Mouse (Mus musculus) liver, embryonic 13.5 days (tissue): ENCODE data around the gene Tysnd1. TPM values are rescaled to one million over a fixed set of nuclear protein-coding genes. Genes with fewer than 3 reads are reported as not detected.

Source experiments
- ATAC-seq: fragments of 200-750 bp; cut with Nextera tagmentation; 2 replicates; pipeline ENCODE4 v1.8.0; 2017; ENCODE audit warnings: low read depth, mild to moderate bottlenecking, moderate number of reproducible peaks, moderate library complexity
- DNase-seq: peaks from one replicate; pipeline ENCODE4 v3.0.0; 2022
- H3K27ac ChIP-seq: fragments of 300-500 bp; sonication (generic); 2 replicates; pipeline ENCODE4 v1.5.1; 2015; ENCODE audit warnings: moderate library complexity, mild to moderate bottlenecking, inconsistent platforms
- H3K27me3 ChIP-seq: fragments of 300-500 bp; sonication (generic); 2 replicates; pipeline ENCODE4 v1.6.1; 2015; ENCODE audit warnings: mild to moderate bottlenecking, inconsistent platforms
- H3K36me3 ChIP-seq: fragments of 300-500 bp; sonication (generic); 2 replicates; pipeline ENCODE4 v1.6.1; 2015; ENCODE audit warnings: mild to moderate bottlenecking, inconsistent platforms
- H3K4me1 ChIP-seq: fragments of 300-500 bp; sonication (generic); replicated peaks from 2 replicates; pipeline ENCODE4 v1.6.1; 2015; ENCODE audit warnings: inconsistent platforms
- H3K4me2 ChIP-seq: fragments of 300-500 bp; sonication (generic); 2 replicates; pipeline ENCODE4 v1.6.1; 2015; ENCODE audit warnings: inconsistent platforms, mild to moderate bottlenecking, moderate library complexity
- H3K4me3 ChIP-seq: fragments of 300-500 bp; sonication (generic); replicated peaks from 2 replicates; pipeline ENCODE4 v1.5.1; 2015; ENCODE audit warnings: mild to moderate bottlenecking, inconsistent platforms
- H3K9ac ChIP-seq: fragments of 300-500 bp; sonication (generic); 2 replicates; pipeline ENCODE4 v1.6.1; 2015; ENCODE audit warnings: mild to moderate bottlenecking, inconsistent platforms
- H3K9me3 ChIP-seq: fragments of 300-500 bp; sonication (generic); replicated peaks from 2 replicates; pipeline ENCODE4 v1.6.1; 2016; ENCODE audit warnings: inconsistent platforms
- WGBS: fragments of 180-500 bp; shearing (Covaris S2); methylation state at CpG from one replicate; pipeline ENCODE4 v1.1.7; 2015; ENCODE audit not compliant: insufficient replicate concordance; 5-methylcytosine and 5-hydroxymethylcytosine counted together
- polyA plus RNA-seq: library from polyadenylated mRNA; unstranded; fragments of >200 nt; fragmentation: Nextera tagmentation; extraction: Ambion mirVana; gene quantifications from 2 replicates; pipeline ENCODE4 v1.2.1, GENCODE M21; 2015

Gene Tysnd1
- polyA plus RNA-seq, 1 experiment from 2014 or later, result 19.2 TPM

DNA sequence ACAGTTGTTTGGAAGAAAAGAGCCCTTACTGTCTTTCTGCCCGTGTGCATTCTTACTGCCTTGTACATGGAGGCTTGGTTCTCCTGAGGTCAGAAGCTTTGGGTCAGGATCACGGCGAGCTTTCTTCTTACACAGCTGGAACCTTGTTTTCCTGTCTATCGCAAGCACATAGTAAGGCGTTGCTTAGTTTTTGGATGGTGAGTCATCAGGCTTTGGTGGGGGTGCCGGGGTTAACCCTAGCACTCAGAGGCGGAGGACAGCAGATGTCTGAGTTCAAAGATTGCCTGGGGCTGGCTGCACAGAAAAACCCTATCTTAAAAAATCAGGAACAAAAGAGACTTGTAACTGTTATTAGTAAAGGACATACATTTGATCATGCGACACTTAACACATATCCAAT lies 33.4 kb upstream of the Tysnd1 start:
- ATAC-seq (no peak), DNase-seq (no peak)
- Histone ChIP-seq H3K4me3 (no peak overlapping the region), H3K4me1 (no peaks in the 10 kb centered on the region), H3K36me3 (peaks cover 74% of the 10 kb centered on the region), H3K9me3 (no peaks in the 10 kb centered on the region), H3K27me3 (no peaks in the 10 kb centered on the region), H3K4me2 (no peak overlapping the region), H3K9ac (no peak overlapping the region), H3K27ac (no peak overlapping the region)
- WGBS, result 75% methylated on average over 8 of the region's 8 CpGs

- Histone ChIP-seq H3K36me3 (peaks cover 74% of the 10 kb centered on the region), H3K4me2 (no peak overlapping the region), H3K4me1 (no peaks in the 10 kb centered on the region), H3K27me3 (no peaks in the 10 kb centered on the region), H3K9me3 (no peaks in the 10 kb centered on the region), H3K27ac (no peak overlapping the region), H3K9ac (no peak overlapping the region), H3K4me3 (no peak overlapping the region)
- no peak for DNase-seq
- ATAC-seq, result no peak
- WGBS, result 72% methylated on average over 10 of the region's 10 CpGs
Observed at GRCm38 (mm10) chr10:61662391-61662988, 32.8 kb upstream of the Tysnd1 start.

DNA sequence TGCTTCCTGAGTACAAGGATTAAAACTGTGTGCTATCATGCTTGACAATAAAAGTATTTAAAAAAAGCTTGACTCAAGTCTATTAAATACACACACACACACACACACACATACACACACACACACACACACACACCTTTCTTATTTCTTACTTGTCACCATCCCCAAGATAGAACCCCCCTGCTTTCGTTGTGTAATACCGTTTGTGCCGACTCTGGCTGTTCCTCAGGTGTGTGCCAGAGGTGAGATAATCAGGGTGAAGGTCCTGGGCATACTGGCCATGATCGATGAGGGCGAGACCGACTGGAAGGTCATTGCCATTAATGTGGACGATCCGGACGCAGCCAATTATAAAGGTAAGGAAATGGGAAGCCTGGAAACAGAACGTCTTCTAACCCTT lies 30.2 kb upstream of the Tysnd1 start:
- H3K36me3 ChIP-seq, result peaks cover 83% of the 10 kb centered on the region
- DNase-seq, result no peak
- 79% methylated on average over 10 of the region's 10 CpGs for WGBS

DNA sequence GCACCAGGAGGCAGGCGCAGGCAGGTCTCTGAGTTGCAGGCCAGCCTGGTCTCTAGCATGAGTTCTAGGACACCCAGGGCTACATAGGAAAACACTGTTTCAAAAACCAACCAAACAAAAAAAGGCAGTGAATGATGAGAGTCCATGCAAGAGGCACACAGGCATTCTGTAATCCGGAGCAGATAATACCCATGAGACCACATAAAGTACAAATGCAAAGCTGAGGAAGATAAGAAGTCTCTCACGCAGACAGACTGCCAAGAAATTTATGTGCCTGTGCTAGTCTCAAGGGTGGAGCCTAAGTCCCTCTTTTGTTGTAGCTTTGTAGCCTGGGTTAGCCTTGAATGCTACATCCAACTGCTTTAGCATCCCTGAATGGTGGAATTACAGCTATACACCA lies 29.7 kb upstream of the Tysnd1 start:
- H3K9ac ChIP-seq, result no peak overlapping the region
- no peak overlapping the region for H3K4me3 ChIP-seq
- no peak overlapping the region for H3K27ac ChIP-seq
- H3K36me3 ChIP-seq, result peaks cover 83% of the 10 kb centered on the region
- WGBS, result 68% methylated on average over 3 of the region's 3 CpGs
- H3K27me3 ChIP-seq, result no peaks in the 10 kb centered on the region
- H3K4me2 ChIP-seq, result no peak overlapping the region
- ATAC-seq, result no peak
- H3K4me1 ChIP-seq, result peaks cover 16% of the 10 kb centered on the region
- DNase-seq, result no peak
- H3K9me3 ChIP-seq, result no peaks in the 10 kb centered on the region

More for the DNA sequence above, 30.2 kb upstream of the Tysnd1 start:
- no peaks in the 10 kb centered on the region for H3K27me3 ChIP-seq
- H3K4me2 ChIP-seq, result no peak overlapping the region
- H3K27ac ChIP-seq, result no peak overlapping the region
- H3K4me1 ChIP-seq, result peaks cover 11% of the 10 kb centered on the region
- ATAC-seq, result no peak
- no peaks in the 10 kb centered on the region for H3K9me3 ChIP-seq
- no peak overlapping the region for H3K4me3 ChIP-seq
- no peak overlapping the region for H3K9ac ChIP-seq

DNA sequence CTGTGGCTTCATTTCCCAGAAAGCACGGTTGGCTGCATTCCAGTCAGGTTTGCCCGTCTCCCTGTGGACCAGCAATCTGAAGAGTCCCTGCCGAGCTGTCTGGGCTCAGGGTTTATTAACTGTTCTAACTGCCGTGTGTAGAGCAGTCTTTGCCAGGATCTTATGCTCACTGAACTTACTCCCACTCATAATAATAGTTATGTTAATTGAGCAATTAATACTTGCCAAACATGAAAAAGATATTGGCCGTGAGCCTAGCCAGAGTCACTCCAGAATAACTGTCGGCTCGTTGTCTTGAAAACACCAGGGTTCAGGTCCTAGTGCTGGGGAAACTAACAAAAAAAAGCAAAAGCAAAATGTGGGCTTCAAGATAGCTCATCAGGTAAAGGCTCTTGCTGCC lies 26.0 kb upstream of the Tysnd1 start:
- no peaks in the 10 kb centered on the region for H3K9me3 ChIP-seq
- peaks cover 16% of the 10 kb centered on the region for H3K4me1 ChIP-seq
- no peaks in the 10 kb centered on the region for H3K27me3 ChIP-seq
- no peak overlapping the region for H3K4me3 ChIP-seq
- DNase-seq (no peak), ATAC-seq (no peak)
- peaks cover 80% of the 10 kb centered on the region for H3K36me3 ChIP-seq
- no peak overlapping the region for H3K9ac ChIP-seq
- H3K4me2 ChIP-seq, result no peak overlapping the region
- H3K27ac ChIP-seq, result no peak overlapping the region
- WGBS, result 87% methylated on average over 7 of the region's 7 CpGs

- Histone ChIP-seq H3K4me1 (peaks cover 16% of the 10 kb centered on the region), H3K27ac (peak overlapping the region; percentile 3; the same call in 1 of the 2 replicates), H3K36me3 (peaks cover 80% of the 10 kb centered on the region), H3K27me3 (no peaks in the 10 kb centered on the region), H3K9ac (no peak overlapping the region), H3K4me2 (no peak overlapping the region), H3K4me3 (no peak overlapping the region), H3K9me3 (no peaks in the 10 kb centered on the region)
- ATAC-seq (peak; percentile 73), DNase-seq (peak; percentile 13)
Observed at GRCm38 (mm10) chr10:61669896-61670295, 25.4 kb upstream of the Tysnd1 start.

- ATAC-seq, result no peak
- DNase-seq, result no peak
- peaks cover 22% of the 10 kb centered on the region for H3K4me1 ChIP-seq
- 86% methylated on average over 3 of the region's 3 CpGs for WGBS
- H3K4me2 ChIP-seq, result no peak overlapping the region
- peaks cover 77% of the 10 kb centered on the region for H3K36me3 ChIP-seq
- no peaks in the 10 kb centered on the region for H3K27me3 ChIP-seq
- H3K9ac ChIP-seq, result no peak overlapping the region
- no peaks in the 10 kb centered on the region for H3K9me3 ChIP-seq
- H3K27ac ChIP-seq, result 0 out of 2 replicates have a peak overlapping the region, but pooled peaks have one; percentile 3
- H3K4me3 ChIP-seq, result no peak overlapping the region
Observed at GRCm38 (mm10) chr10:61670758-61671157, 24.6 kb upstream of the Tysnd1 start.

DNA sequence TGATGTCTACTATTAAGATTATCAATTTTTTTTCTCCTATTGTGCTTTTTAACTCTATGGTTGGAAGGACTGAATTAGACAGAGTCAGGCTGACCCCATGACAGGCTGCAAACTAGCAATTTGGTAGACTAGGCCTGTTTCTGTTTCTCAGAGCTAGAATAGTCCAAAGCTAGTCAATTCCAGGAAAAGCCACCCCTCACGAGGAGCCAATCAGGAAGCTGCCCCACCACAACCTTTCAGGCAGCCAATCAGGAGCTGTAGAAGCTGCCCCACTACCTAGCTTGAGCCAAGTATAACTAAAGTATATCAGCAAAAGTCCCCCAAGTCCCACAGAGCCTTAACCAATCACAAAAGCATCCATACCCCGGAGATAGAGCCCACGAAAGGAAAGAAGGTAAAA lies 19.4 kb upstream of the Tysnd1 start:
- Histone ChIP-seq H3K4me2 (peak overlapping the region; percentile 41), H3K36me3 (peaks cover 39% of the 10 kb centered on the region), H3K9me3 (no peaks in the 10 kb centered on the region), H3K4me1 (peaks cover 31% of the 10 kb centered on the region), H3K27ac (peak overlapping the region; percentile 61), H3K4me3 (no peak overlapping the region), H3K27me3 (no peaks in the 10 kb centered on the region), H3K9ac (peak overlapping the region; percentile 26; the same call in 1 of the 2 replicates)
- peak; percentile 28 for ATAC-seq
- DNase-seq, result peak; percentile 63
- WGBS, result 22% methylated on average over 3 of the region's 3 CpGs

DNA sequence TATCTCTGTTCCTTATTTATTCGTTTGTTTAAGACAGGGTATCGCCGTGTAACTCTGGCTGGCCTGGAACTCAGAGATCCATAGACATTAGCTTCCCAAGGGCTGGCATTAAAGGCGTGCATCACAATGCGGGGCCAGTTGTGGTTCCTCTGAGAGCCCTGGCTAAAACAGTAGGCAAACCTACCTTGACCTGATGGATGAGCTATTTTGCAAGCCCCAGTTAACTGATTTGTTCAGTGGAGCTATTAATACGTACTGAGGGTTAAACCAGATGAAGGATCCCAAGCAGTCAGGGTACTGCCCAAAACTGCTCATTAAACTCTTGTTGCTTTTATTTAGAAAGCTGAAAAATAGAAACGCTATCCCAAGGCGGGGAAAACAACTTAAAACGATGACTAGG lies 15.8 kb upstream of the Tysnd1 start:
- H3K36me3 ChIP-seq, result peaks cover 24% of the 10 kb centered on the region
- peak overlapping the region; percentile 91 for H3K9ac ChIP-seq
- H3K4me3 ChIP-seq, result peak overlapping the region; percentile 96
- no peaks in the 10 kb centered on the region for H3K9me3 ChIP-seq
- ATAC-seq (no peak), DNase-seq (no peak)
- H3K4me1 ChIP-seq, result peaks cover 51% of the 10 kb centered on the region
- WGBS, result 41% methylated on average over 9 of the region's 9 CpGs
- H3K4me2 ChIP-seq, result peak overlapping the region; percentile 74
- no peaks in the 10 kb centered on the region for H3K27me3 ChIP-seq
- H3K27ac ChIP-seq, result peak overlapping the region; percentile 82

DNA sequence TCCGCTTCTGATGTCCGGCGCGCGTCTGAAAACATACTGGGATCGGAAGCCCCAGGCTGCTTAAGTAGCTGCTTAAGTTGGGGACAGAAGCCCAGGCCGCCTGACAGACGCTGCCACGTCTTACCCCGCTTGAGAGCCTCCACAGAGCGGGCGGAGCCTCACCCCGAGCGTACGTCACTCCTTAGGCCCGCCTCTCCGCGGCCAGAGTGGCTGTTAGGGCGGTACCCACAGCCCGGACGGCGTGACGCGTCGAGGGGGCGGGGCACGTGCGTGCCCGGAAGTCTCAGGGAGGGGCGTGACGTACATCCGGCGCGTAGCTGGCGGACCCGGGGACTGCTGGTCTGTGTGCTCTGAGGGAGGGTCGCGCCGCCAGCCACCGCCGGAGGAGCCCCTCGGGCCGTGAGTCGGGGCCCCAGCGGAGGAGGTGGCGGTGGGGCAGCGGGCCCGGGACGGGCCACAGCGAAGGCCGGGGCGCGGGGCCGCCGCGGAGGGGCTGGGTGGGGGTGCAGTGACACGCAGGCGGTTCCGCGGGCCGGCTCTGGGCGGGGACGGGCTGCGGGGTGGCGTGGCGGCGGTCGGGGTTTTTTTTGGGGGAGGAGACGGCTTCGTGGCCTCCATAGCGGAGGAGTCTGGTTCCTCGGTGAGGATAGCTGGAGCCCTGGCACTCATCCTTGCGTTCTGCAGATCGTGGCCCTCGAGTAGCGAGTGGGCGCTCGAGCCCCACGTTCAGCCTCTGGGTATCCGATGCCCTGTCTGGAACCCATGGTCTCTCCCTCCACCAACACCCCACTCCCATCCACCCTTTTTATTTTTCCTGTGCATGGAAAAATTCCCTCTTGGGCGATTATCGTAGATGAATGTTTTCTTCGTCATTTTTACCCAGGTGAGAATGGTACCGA lies 15.1 kb upstream of the Tysnd1 start, which contains the start of gene Sar1a:
Gene Sar1a (plus strand): TSS at position 285 of the 899 bp plus-strand sequence.
- H3K4me3 ChIP-seq, result peak within 1 kb of the TSS; percentile 96
- H3K36me3 ChIP-seq, result peaks cover 24% of the 10 kb centered on the region
- H3K4me2 ChIP-seq, result peak within 1 kb of the TSS; percentile 94
- no peaks in the 10 kb centered on the region for H3K27me3 ChIP-seq
- H3K27ac ChIP-seq, result peak within 1 kb of the TSS; percentile 82
- under 1% methylated on average over 80 of the region's 84 CpGs for WGBS
- no peaks in the 10 kb centered on the region for H3K9me3 ChIP-seq
- DNase-seq (peak; percentile 96), ATAC-seq (peak; percentile 99)
- peaks cover 49% of the 10 kb centered on the region for H3K4me1 ChIP-seq
- peak within 1 kb of the TSS; percentile 91 for H3K9ac ChIP-seq

DNA sequence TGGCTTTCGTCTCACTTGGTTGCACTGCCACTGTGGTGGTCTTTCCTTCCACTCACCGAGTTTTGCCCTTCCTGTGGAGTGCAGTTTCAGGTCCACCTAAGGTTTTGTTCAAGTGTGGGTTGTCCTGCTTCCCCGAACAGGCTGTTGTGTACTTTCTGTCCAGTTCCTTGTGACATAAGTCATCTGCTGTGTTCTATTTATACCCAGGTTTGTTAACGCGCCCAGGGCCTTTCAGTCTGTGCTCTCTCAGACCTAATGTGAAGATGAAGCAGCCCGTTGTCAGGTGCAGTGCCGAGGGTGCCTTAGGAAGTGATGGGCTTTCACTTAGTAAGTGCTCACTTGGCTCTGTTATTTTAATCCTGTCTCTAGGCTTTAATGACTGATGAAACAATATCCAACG lies 5.9 kb upstream of the Tysnd1 start:
- DNase-seq (no peak), ATAC-seq (no peak)
- Histone ChIP-seq H3K36me3 (peaks cover 89% of the 10 kb centered on the region), H3K27ac (no peak overlapping the region), H3K9me3 (no peaks in the 10 kb centered on the region), H3K27me3 (no peaks in the 10 kb centered on the region), H3K9ac (no peak overlapping the region), H3K4me1 (no peaks in the 10 kb centered on the region), H3K4me3 (no peak overlapping the region), H3K4me2 (no peak overlapping the region)
- WGBS, result 81% methylated on average over 8 of the region's 8 CpGs
